Mouse (Mus musculus) MEL (cell line): ENCODE data around the gene Cpeb4. TPM values are rescaled to one million over a fixed set of nuclear protein-coding genes. Genes with fewer than 3 reads are reported as not detected.

Experiments used
- DNase-seq: peaks from one replicate; pipeline ENCODE4 v3.0.0; 2011; ENCODE audit warnings: low read depth, low spot score
- H3K27ac ChIP-seq: 2 replicates; pipeline ENCODE4 v1.5.1; 2012; ENCODE audit warnings: low read depth, mild to moderate bottlenecking, control low read depth, low read length, moderate library complexity; ENCODE audit not compliant: control insufficient read depth
- H3K27me3 ChIP-seq, 2 experiments: fragments of 150-350 bp in 1 of 2; sonication (generic) in 1 of 2; 2 replicates each; pipeline ENCODE4 v1.6.1; 2012; ENCODE audit warnings: low read length in 2 of 2, mild to moderate bottlenecking in 2 of 2, improper control_type of control experiment in 1 of 2, moderate library complexity in 1 of 2; ENCODE audit not compliant: insufficient read depth in 2 of 2, control insufficient read depth in 1 of 2
- H3K36me3 ChIP-seq, 2 experiments: 2 replicates each; pipeline ENCODE4 v1.6.1; 2012 to 2014; ENCODE audit warnings: low read length in 2 of 2, improper control_type of control experiment in 1 of 2, inconsistent platforms in 1 of 2, mild to moderate bottlenecking in 1 of 2; ENCODE audit not compliant: insufficient read depth in 2 of 2, control insufficient read depth in 1 of 2
- H3K4me1 ChIP-seq, 2 experiments: fragments of 150-350 bp in 1 of 2; sonication (generic) in 1 of 2; 2 replicates each; pipeline ENCODE4 v1.6.1; 2012; ENCODE audit warnings: low read length in 2 of 2, improper control_type of control experiment in 1 of 2, mild to moderate bottlenecking in 1 of 2; ENCODE audit not compliant: insufficient read depth in 2 of 2, control insufficient read depth in 1 of 2
- H3K4me3 ChIP-seq, 2 experiments: fragments of 150-350 bp in 1 of 2; sonication (generic) in 1 of 2; 2 replicates each; pipeline ENCODE4 v1.5.1; 2012; ENCODE audit warnings: low read depth in 2 of 2, low read length in 2 of 2, mild to moderate bottlenecking in 2 of 2, moderate library complexity in 2 of 2, control low read depth in 1 of 2, improper control_type of control experiment in 1 of 2; ENCODE audit not compliant: control insufficient read depth in 1 of 2, insufficient read depth in 1 of 2
- H3K79me2 ChIP-seq: 2 replicates; pipeline ENCODE4 v1.6.1; 2012; ENCODE audit warnings: mild to moderate bottlenecking, low read length, moderate library complexity; ENCODE audit not compliant: control insufficient read depth, poor library complexity, insufficient read depth
- H3K9ac ChIP-seq: 2 replicates; pipeline ENCODE4 v1.6.1; 2012; ENCODE audit warnings: low read depth, mild to moderate bottlenecking, control low read depth, low read length, moderate library complexity; ENCODE audit not compliant: control insufficient read depth, poor library complexity, severe bottlenecking
- H3K9me3 ChIP-seq: fragments of 150-350 bp; sonication (generic); replicated peaks from 2 replicates; pipeline ENCODE4 v1.6.1; 2012; ENCODE audit warnings: mild to moderate bottlenecking, low read length, improper control_type of control experiment, moderate library complexity; ENCODE audit not compliant: insufficient read depth
- BHLHE40 ChIP-seq: IDR thresholded peaks from 2 replicates; pipeline ENCODE4 v1.6.1; 2012; ENCODE audit warnings: low read depth, mild to moderate bottlenecking, inconsistent platforms, low read length, improper control_type of control experiment, borderline replicate concordance
- CHD2 ChIP-seq: IDR thresholded peaks from 2 replicates; pipeline ENCODE4 v1.6.1; 2011; ENCODE audit warnings: low read length, improper control_type of control experiment
- E2F4 ChIP-seq: IDR thresholded peaks from 2 replicates; pipeline ENCODE4 v1.6.1; 2011; ENCODE audit warnings: low read depth, low read length, improper control_type of control experiment, borderline replicate concordance
- ETS1 ChIP-seq: IDR thresholded peaks from 2 replicates; pipeline ENCODE4 v1.6.1; 2012; ENCODE audit warnings: low read depth, mild to moderate bottlenecking, inconsistent platforms, low read length, improper control_type of control experiment, moderate library complexity
- GABPA ChIP-seq: IDR thresholded peaks from 2 replicates; pipeline ENCODE4 v1.6.1; 2012; ENCODE audit warnings: low read depth, mild to moderate bottlenecking, inconsistent platforms, low read length, improper control_type of control experiment, moderate library complexity
- HCFC1 ChIP-seq: IDR thresholded peaks from 2 replicates; pipeline ENCODE4 v1.6.1; 2012; ENCODE audit warnings: low read depth, mild to moderate bottlenecking, inconsistent platforms, low read length, improper control_type of control experiment, moderate library complexity
- KAT2A ChIP-seq: conservative IDR thresholded peaks from 2 replicates; pipeline ENCODE4 v1.6.1; 2012; ENCODE audit warnings: low read depth, low read length, improper control_type of control experiment, inconsistent platforms
- MAFK ChIP-seq: IDR thresholded peaks from 2 replicates; pipeline ENCODE4 v1.6.1; 2011; ENCODE audit warnings: low read depth, mild to moderate bottlenecking, low read length, improper control_type of control experiment, borderline replicate concordance
- MAX ChIP-seq: IDR thresholded peaks from 2 replicates; pipeline ENCODE4 v1.6.1; 2011; ENCODE audit warnings: low read length, improper control_type of control experiment
- MAZ ChIP-seq: IDR thresholded peaks from 2 replicates; pipeline ENCODE4 v1.6.1; 2012; ENCODE audit warnings: low read depth, mild to moderate bottlenecking, inconsistent platforms, low read length, improper control_type of control experiment
- MYB ChIP-seq: IDR thresholded peaks from 2 replicates; pipeline ENCODE4 v1.6.1; 2011; ENCODE audit warnings: mild to moderate bottlenecking, low read depth, low read length, improper control_type of control experiment
- MYC ChIP-seq: IDR thresholded peaks from 2 replicates; pipeline ENCODE4 v1.6.1; 2011; ENCODE audit warnings: low read depth, mild to moderate bottlenecking, low read length, improper control_type of control experiment, moderate library complexity
- NRF1 ChIP-seq: IDR thresholded peaks from 2 replicates; pipeline ENCODE4 v1.6.1; 2014; ENCODE audit warnings: low read depth, mild to moderate bottlenecking, inconsistent platforms, low read length, improper control_type of control experiment, moderate library complexity; ENCODE audit not compliant: poor library complexity, insufficient read depth, severe bottlenecking
- POLR2AphosphoS2 ChIP-seq: IDR thresholded peaks from 2 replicates; pipeline ENCODE4 v1.6.1; 2011; ENCODE audit warnings: low read length, improper control_type of control experiment
- RAD21 ChIP-seq: IDR thresholded peaks from 2 replicates; pipeline ENCODE4 v1.6.1; 2011; ENCODE audit warnings: mild to moderate bottlenecking, low read depth, low read length, improper control_type of control experiment
- SIN3A ChIP-seq: IDR thresholded peaks from 2 replicates; pipeline ENCODE4 v1.6.1; 2012; ENCODE audit warnings: low read length, improper control_type of control experiment, inconsistent platforms
- SMC3 ChIP-seq: IDR thresholded peaks from 2 replicates; pipeline ENCODE4 v1.6.1; 2011; ENCODE audit warnings: low read depth, low read length, improper control_type of control experiment
- TAL1 ChIP-seq: IDR thresholded peaks from 2 replicates; pipeline ENCODE4 v1.6.1; 2012; ENCODE audit warnings: mild to moderate bottlenecking, inconsistent platforms, low read length, moderate library complexity, mixed read lengths
- TBP ChIP-seq: IDR thresholded peaks from 2 replicates; pipeline ENCODE4 v1.8.0; 2011; ENCODE audit warnings: low read depth, low read length, improper control_type of control experiment
- TCF12 ChIP-seq: IDR thresholded peaks from 2 replicates; pipeline ENCODE4 v1.6.1; 2014; ENCODE audit warnings: low read depth, mild to moderate bottlenecking, inconsistent platforms, low read length, improper control_type of control experiment, moderate library complexity
- USF1 ChIP-seq: IDR thresholded peaks from 2 replicates; pipeline ENCODE4 v1.6.1; 2014; ENCODE audit warnings: low read depth, mild to moderate bottlenecking, inconsistent platforms, low read length, improper control_type of control experiment, moderate library complexity
- ZC3H11A ChIP-seq: IDR thresholded peaks from 2 replicates; pipeline ENCODE4 v1.6.1; 2012; ENCODE audit warnings: low read depth, mild to moderate bottlenecking, inconsistent platforms, low read length, improper control_type of control experiment
- ZKSCAN1 ChIP-seq: IDR thresholded peaks from 2 replicates; pipeline ENCODE4 v1.6.1; 2012; ENCODE audit warnings: low read depth, mild to moderate bottlenecking, inconsistent platforms, low read length, improper control_type of control experiment, moderate library complexity
- ZMIZ1 ChIP-seq: IDR thresholded peaks from 2 replicates; pipeline ENCODE4 v1.6.1; 2012; ENCODE audit warnings: low read depth, mild to moderate bottlenecking, inconsistent platforms, low read length, improper control_type of control experiment, moderate library complexity
- ZNF384 ChIP-seq: IDR thresholded peaks from 2 replicates; pipeline ENCODE4 v1.6.1; 2012; ENCODE audit warnings: low read depth, mild to moderate bottlenecking, inconsistent platforms, low read length, improper control_type of control experiment
- polyA plus RNA-seq, 2 experiments: library from polyadenylated mRNA; stranded (reverse) in 1 of 2; unstranded in 1 of 2; fragments of >175 nt in 1 of 2; fragments of >200 nt in 1 of 2; gene quantifications; 2 replicates each; pipeline versions ENCODE4 v1.2.1 to v1.2.4; 2012; ENCODE audit warnings: low replicate concordance in 2 of 2, low read depth in 1 of 2; ENCODE audit not compliant: insufficient read length in 2 of 2, insufficient read depth in 1 of 2, missing spikeins in 1 of 2
- total RNA-seq: library from RNA; depleted of rRNA; stranded (reverse); fragments of 300-350 nt; gene quantifications from 2 replicates; pipeline ENCODE4 v1.2.3, GENCODE M21; 2012

Cpeb4 gene
- total and polyA plus RNA-seq, 3 experiments = 3.8 to 4.9 TPM; not detected in 1

DNA sequence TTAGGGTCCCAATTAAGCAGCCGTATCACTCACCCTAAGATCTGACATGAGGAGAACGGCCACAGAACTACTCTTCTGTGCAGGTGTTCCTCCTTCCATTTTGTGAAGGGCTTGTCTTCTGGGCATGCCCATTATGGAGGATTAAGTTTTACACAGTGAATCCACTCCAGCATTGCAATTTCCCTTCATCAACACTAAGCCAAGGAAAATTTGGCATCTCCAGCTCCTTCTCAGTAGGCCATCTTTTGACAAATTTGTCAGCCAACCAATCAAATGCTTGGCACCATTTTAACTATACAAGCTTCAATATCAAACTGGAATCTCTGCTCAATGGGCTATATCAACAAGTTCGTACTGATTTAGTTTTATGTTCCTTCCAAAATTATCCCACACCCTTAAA lies 34.8 kb upstream of the Cpeb4 start:
- no peak overlapping the region for H3K9ac ChIP-seq

DNA sequence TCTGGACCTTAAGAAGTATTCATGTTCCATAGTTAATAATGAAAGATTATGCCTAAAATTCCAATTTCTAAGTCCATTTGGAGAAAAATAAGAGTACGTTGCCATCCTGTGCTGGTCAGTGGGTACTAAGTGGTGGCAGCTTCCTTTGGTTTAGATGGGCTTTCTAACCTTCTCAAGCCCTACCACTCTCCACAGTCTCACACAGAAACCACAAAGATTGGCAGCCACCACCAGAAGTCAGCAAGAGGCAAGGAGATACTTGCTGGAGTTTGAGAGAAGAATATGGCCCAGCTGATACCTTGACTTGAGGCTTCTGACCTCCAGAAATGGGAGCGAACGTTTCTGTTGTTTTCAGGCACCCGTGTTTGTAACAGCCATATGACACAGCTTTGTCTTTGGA lies 34.3 kb upstream of the Cpeb4 start:
- H3K36me3 ChIP-seq = peaks cover 0 to 5% of the 10 kb centered on the region in 2 experiments; a peak in 2 of 4 replicates
- peaks cover 3 to 5% of the 10 kb centered on the region in 2 experiments for H3K4me1 ChIP-seq
- no peaks in the 10 kb centered on the region for H3K79me2 ChIP-seq
- no peak for DNase-seq
- H3K4me3 ChIP-seq = no peak overlapping the region
- TF ChIP-seq BHLHE40 (no peak), MAX (no peak), MAFK (no peak), ZNF384 (no peak), TCF12 (no peak), ZMIZ1 (no peak)
- no peak overlapping the region for H3K27ac ChIP-seq
- H3K9me3 ChIP-seq = no peaks in the 10 kb centered on the region
- no peak overlapping the region for H3K9ac ChIP-seq
- no peaks in the 10 kb centered on the region for H3K27me3 ChIP-seq

More for the DNA sequence above, 34.8 kb upstream of the Cpeb4 start:
- H3K4me1 ChIP-seq = peaks cover 0 to 4% of the 10 kb centered on the region in 2 experiments; a peak in 2 of 4 replicates
- no peak overlapping the region for H3K4me3 ChIP-seq
- DNase-seq = no peak
- no peaks in the 10 kb centered on the region for H3K9me3 ChIP-seq
- H3K36me3 ChIP-seq = no peaks in the 10 kb centered on the region
- H3K27me3 ChIP-seq = no peaks in the 10 kb centered on the region
- H3K27ac ChIP-seq = no peak overlapping the region
- no peak for TF ChIP-seq SIN3A
- TF ChIP-seq MAX = no peak
- TF ChIP-seq POLR2AphosphoS2 = no peak
- TF ChIP-seq CHD2 = no peak
- TF ChIP-seq USF1 = no peak
- no peak for TF ChIP-seq RAD21
- H3K79me2 ChIP-seq = no peaks in the 10 kb centered on the region

DNA sequence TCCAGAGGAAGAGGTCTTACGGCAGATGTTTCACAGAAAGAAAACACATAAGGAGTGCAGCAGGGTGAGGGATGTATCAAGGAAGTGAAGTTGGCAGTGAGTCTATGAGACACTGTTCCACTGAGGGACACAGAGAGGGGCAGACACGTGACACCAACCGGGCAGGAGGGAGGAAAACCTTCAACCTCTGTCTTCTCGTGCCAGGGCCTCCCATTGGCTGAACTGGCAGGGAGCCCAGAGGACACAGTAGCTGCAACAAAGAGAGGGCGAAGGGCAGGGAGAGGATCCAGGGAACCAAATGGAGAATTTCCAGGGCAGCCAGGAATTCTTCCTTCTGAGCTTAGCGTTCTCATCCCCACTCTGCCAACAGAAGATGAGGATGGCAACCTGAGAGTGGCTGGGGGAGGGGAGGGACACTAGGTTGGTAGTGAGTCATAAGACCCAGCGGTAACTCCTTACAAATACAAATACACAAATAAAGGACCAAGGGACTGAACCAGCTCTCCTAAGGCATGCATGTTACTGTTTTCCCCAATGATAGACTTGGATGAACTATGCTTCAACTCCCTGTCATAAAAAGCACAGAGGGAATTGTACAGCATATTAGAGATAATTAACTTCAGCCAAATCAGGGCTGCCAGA lies 33.4 kb upstream of the Cpeb4 start:
- TF ChIP-seq E2F4 = no peak
- TF ChIP-seq ETS1 = no peak
- no peak for TF ChIP-seq HCFC1
- no peak for TF ChIP-seq MAFK
- TF ChIP-seq ZC3H11A = no peak
- no peak for TF ChIP-seq NRF1
- TF ChIP-seq SMC3 = no peak
- no peak for TF ChIP-seq MAX
- TF ChIP-seq MYB = no peak
- no peak for TF ChIP-seq MAZ
- TF ChIP-seq TAL1 = no peak
- no peak for TF ChIP-seq MYC
- TF ChIP-seq KAT2A = no peak
- no peak for TF ChIP-seq CHD2
- TF ChIP-seq TBP = no peak
- TF ChIP-seq GABPA = no peak
- TF ChIP-seq ZKSCAN1 = no peak
- TF ChIP-seq ZMIZ1 = no peak
- H3K27ac ChIP-seq = no peak overlapping the region
- H3K4me3 ChIP-seq = no peak overlapping the region
- no peaks in the 10 kb centered on the region for H3K27me3 ChIP-seq
- no peak overlapping the region for H3K9ac ChIP-seq
- H3K4me1 ChIP-seq = peaks cover 11 to 13% of the 10 kb centered on the region in 2 experiments
- DNase-seq = no peak
- no peaks in the 10 kb centered on the region for H3K79me2 ChIP-seq
- H3K9me3 ChIP-seq = no peaks in the 10 kb centered on the region
- H3K36me3 ChIP-seq = peaks cover 0 to 12% of the 10 kb centered on the region in 2 experiments; a peak in 2 of 4 replicates
